Mouse (Mus musculus): ENCODE measurements at regions not wholly inside any gene's neighbourhood (a gene's known extent, or its start where the extent isn't known, plus 50 kb on each side); places are given as distances from the start of the nearest gene placed in this dataset.

DNA sequence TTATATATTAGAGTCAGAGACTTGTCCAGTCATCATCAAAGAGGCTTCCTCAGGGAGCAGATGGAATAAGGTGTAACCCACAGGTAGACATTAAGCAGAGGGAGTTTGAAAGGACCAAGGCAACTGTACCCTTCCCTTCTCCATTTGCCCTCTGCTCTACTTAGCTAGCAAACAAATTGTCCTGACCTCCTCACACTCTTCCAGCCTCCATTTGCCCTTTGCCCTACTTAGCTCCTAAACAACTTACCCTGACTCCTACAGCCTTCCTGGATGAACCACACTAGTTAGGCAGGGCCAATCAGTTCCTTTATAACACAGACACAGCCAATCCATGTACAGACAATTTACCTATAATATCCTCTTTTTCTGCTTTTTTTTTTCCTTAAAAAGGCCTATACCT, 273.5 kb upstream of the Chl1 start:
- H3K9me3 ChIP-seq (ENCODE audit: low read length), result no peaks in the 10 kb centered on the region
- no peak for DNase-seq
- H3K4me2 ChIP-seq (ENCODE audit: low read depth), result no peak overlapping the region
- H3K9ac ChIP-seq, result no peak overlapping the region
- no peaks in the 10 kb centered on the region for H3K36me3 ChIP-seq (ENCODE audit: insufficient read depth)
- TF ChIP-seq CTCF (IDR thresholded peaks at IDR 0.05; ENCODE audit: low read depth), result no peak
- no peak for ATAC-seq
- H3K4me3 ChIP-seq (ENCODE audit: low read depth, low read length), result no peak overlapping the region
- H3K27ac ChIP-seq (ENCODE audit: low read depth, low read length), result no peak overlapping the region
- H3K4me1 ChIP-seq (ENCODE audit: insufficient read depth), result no peaks in the 10 kb centered on the region
- no peaks in the 10 kb centered on the region for H3K27me3 ChIP-seq (ENCODE audit: insufficient read depth, low read length)

DNA sequence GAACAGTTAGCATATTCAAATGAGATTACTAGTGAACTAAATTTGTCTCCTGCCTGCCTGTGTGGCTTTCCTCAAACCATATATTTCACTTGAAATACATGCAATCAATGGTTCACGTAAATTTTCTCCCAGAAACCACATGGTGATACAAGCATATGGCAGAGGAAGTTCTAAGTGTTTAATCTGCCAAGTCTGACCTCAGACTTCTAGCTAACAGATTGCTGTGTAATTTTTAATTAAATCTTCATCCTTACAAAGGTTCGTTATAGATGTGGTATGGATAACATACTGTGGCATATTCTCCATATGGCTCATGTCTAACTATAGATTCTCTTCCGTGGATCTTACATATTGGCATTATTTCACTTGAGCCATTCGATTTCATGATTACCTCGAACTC, 241.4 kb upstream of the Chl1 start:
- WGBS, result 61% methylated on average over 5 of the region's 5 CpGs
- no peak overlapping the region for H3K4me2 ChIP-seq (ENCODE audit: low read depth)
- no peaks in the 10 kb centered on the region for H3K27me3 ChIP-seq (ENCODE audit: insufficient read depth, low read length)
- peak; percentile 42 for ATAC-seq
- no peak overlapping the region for H3K4me3 ChIP-seq (ENCODE audit: low read depth, low read length)
- H3K9me3 ChIP-seq (ENCODE audit: low read length), result no peaks in the 10 kb centered on the region
- no peak for TF ChIP-seq CTCF (IDR thresholded peaks at IDR 0.05; ENCODE audit: low read depth)
- no peaks in the 10 kb centered on the region for H3K4me1 ChIP-seq (ENCODE audit: insufficient read depth)
- H3K27ac ChIP-seq (ENCODE audit: low read depth, low read length), result no peak overlapping the region
- no peaks in the 10 kb centered on the region for H3K36me3 ChIP-seq (ENCODE audit: insufficient read depth)
- DNase-seq, result peak; percentile 19
- H3K9ac ChIP-seq, result no peak overlapping the region

DNA sequence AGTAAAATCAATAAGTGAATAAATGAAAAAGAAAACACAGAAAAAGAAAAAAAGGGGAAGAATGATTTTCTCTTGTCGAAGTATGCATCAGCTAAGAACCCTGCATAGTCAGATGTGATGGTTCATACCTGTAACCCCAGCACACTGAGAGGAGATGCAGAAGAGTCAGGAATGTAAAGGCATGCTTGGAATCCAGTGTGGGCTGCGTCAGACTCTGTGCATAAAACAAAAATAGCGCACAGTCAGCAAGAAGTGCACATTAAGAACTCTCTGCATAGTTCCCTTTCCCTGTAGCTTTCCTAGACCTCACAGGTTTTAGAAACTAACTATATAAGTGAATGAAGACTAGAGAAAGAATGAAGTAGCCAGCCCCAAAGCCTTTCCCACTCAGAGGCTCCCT, 238.2 kb upstream of the Chl1 start:
- Histone ChIP-seq H3K27me3 (ENCODE audit: insufficient read depth, low read length) (no peaks in the 10 kb centered on the region), H3K9me3 (ENCODE audit: low read length) (no peaks in the 10 kb centered on the region), H3K4me1 (ENCODE audit: insufficient read depth) (no peaks in the 10 kb centered on the region), H3K4me2 (ENCODE audit: low read depth) (no peak overlapping the region), H3K4me3 (ENCODE audit: low read depth, low read length) (no peak overlapping the region), H3K9ac (no peak overlapping the region), H3K27ac (ENCODE audit: low read depth, low read length) (no peak overlapping the region), H3K36me3 (ENCODE audit: insufficient read depth) (no peaks in the 10 kb centered on the region)
- no peak for TF ChIP-seq CTCF (IDR thresholded peaks at IDR 0.05; ENCODE audit: low read depth)
- no peak for DNase-seq
- WGBS, result 87% methylated on average over 3 of the region's 3 CpGs
- ATAC-seq, result no peak

DNA sequence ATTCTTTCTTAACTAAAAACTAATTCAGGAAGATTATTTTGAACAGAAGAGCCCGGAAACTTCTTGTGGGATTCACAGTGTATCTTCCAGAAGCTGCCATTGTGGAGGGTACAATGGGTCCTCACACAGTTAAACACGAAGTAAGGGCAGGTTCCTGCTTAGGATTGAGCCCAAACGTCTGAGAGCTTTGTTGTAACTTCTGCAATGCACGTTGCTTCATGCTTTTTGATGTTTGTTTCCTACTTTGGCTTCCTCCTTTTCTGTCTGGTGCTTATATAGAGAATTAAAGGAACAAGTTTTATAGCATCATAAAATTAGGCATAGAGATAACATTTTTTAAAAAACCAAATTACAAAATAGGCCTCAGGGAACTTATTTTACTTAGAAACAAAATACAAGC, 235.3 kb upstream of the Chl1 start:
- no peak overlapping the region for H3K27ac ChIP-seq (ENCODE audit: low read depth, low read length)
- no peak overlapping the region for H3K9ac ChIP-seq
- H3K4me1 ChIP-seq (ENCODE audit: insufficient read depth), result no peaks in the 10 kb centered on the region
- 58% methylated on average over 4 of the region's 4 CpGs for WGBS
- DNase-seq (no peak), ATAC-seq (no peak)
- no peaks in the 10 kb centered on the region for H3K9me3 ChIP-seq (ENCODE audit: low read length)
- no peak overlapping the region for H3K4me2 ChIP-seq (ENCODE audit: low read depth)
- H3K4me3 ChIP-seq (ENCODE audit: low read depth, low read length), result no peak overlapping the region
- TF ChIP-seq CTCF (IDR thresholded peaks at IDR 0.05; ENCODE audit: low read depth), result no peak
- H3K36me3 ChIP-seq (ENCODE audit: insufficient read depth), result no peaks in the 10 kb centered on the region
- H3K27me3 ChIP-seq (ENCODE audit: insufficient read depth, low read length), result no peaks in the 10 kb centered on the region

DNA sequence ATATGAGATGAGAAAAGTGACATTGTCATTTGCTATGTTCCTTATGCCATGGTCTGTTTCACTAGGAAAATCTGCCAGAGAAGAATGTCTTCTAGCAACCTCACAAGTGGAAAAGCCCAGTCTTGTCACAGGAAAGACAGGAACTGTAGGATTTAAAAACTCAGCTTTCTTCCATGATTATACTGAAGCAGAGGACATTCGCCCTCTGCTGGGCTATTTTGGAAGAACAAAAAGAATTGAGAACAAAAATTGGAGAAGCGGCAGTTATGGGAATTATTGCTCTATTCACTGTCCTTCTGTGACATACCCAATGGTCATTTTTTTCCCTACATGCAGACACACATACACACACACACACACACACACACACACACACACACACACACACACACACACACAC, 234.9 kb upstream of the Chl1 start:
- 18% methylated on average over 2 of the region's 2 CpGs for WGBS
- Histone ChIP-seq H3K4me2 (ENCODE audit: low read depth) (no peak overlapping the region), H3K36me3 (ENCODE audit: insufficient read depth) (no peaks in the 10 kb centered on the region), H3K4me1 (ENCODE audit: insufficient read depth) (no peaks in the 10 kb centered on the region), H3K9me3 (ENCODE audit: low read length) (no peaks in the 10 kb centered on the region), H3K27me3 (ENCODE audit: insufficient read depth, low read length) (no peaks in the 10 kb centered on the region), H3K27ac (ENCODE audit: low read depth, low read length) (no peak overlapping the region), H3K4me3 (ENCODE audit: low read depth, low read length) (no peak overlapping the region), H3K9ac (no peak overlapping the region)
- no peak for ATAC-seq
- DNase-seq, result peak; percentile 77
- TF ChIP-seq CTCF (IDR thresholded peaks at IDR 0.05; ENCODE audit: low read depth), result peak; percentile 71

DNA sequence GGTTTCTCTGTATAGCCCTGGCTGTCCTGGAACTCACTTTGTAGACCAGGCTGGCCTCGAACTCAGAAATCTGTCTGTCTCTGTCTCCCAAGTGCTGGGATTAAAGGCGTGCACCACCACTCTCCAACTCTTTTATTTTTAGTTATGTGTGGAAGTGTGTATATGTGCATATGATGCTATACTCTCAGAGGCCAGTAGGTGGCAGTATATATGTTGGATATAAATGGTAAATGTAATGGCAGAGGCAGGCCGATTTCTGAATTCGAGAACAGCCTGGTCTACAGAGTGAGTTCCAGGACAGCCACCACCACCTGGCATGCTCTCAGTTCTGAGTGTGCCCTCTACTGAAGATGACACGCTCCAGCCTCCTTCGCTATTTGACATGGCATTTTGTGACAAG, 214.4 kb upstream of the Chl1 start:
- H3K27me3 ChIP-seq (ENCODE audit: insufficient read depth, low read length), result no peaks in the 10 kb centered on the region
- H3K36me3 ChIP-seq (ENCODE audit: insufficient read depth), result no peaks in the 10 kb centered on the region
- 88% methylated on average over 6 of the region's 6 CpGs for WGBS
- no peak overlapping the region for H3K27ac ChIP-seq (ENCODE audit: low read depth, low read length)
- no peaks in the 10 kb centered on the region for H3K4me1 ChIP-seq (ENCODE audit: insufficient read depth)
- H3K4me3 ChIP-seq (ENCODE audit: low read depth, low read length), result no peak overlapping the region
- H3K9ac ChIP-seq, result no peak overlapping the region
- ATAC-seq (no peak), DNase-seq (no peak)
- H3K4me2 ChIP-seq (ENCODE audit: low read depth), result no peak overlapping the region
- H3K9me3 ChIP-seq (ENCODE audit: low read length), result no peaks in the 10 kb centered on the region
- TF ChIP-seq CTCF (IDR thresholded peaks at IDR 0.05; ENCODE audit: low read depth), result peak; percentile 19; the same call in 1 of the 2 replicates

DNA sequence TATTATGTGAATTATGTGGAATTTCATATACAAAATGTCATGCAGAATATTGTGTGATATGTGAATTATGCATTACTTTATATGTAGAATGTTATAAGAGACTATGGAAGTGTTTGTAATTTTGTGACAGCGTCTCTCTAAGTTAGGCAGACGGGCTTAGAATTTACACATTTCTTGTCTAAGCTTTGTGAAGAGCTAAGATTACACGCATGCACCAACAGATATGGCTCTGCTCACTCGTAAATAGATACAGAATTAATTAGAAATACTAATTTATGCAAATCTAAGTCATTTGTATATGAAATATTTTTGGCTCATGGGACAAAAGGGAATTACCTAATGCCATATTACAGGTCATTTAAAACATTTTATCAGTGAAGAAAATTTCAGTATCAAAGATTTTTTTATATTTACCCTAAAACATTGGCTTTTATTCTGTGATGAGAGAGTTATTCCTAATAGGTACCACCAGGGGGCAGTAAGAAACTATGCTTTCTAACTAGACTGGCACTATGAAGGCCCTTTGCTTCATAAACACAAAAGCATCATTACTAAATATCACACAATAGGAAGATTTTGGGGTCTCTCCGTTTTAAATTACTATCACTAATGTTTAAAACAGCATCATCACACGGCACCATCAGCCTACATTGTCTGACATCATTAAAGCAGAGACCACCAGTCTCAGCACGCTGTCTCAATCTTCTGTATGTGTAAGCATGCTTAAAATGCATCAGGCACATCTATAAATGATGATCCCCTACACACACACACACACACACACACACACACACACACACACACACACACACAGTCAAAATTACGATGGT, 203.8 kb upstream of the Chl1 start:
- no peak overlapping the region for H3K4me2 ChIP-seq (ENCODE audit: low read depth)
- peak overlapping the region; percentile 57 for H3K27ac ChIP-seq (ENCODE audit: low read depth, low read length)
- DNase-seq (peak; percentile 89), ATAC-seq (peak; percentile 87)
- 29% methylated on average over 8 of the region's 8 CpGs for WGBS
- no peaks in the 10 kb centered on the region for H3K36me3 ChIP-seq (ENCODE audit: insufficient read depth)
- no peak overlapping the region for H3K4me3 ChIP-seq (ENCODE audit: low read depth, low read length)
- no peaks in the 10 kb centered on the region for H3K4me1 ChIP-seq (ENCODE audit: insufficient read depth)
- no peak overlapping the region; the same call in 1 of the 2 replicates for H3K9ac ChIP-seq
- peak; percentile 81 for TF ChIP-seq CTCF (IDR thresholded peaks at IDR 0.05; ENCODE audit: low read depth)
- H3K9me3 ChIP-seq (ENCODE audit: low read length), result no peaks in the 10 kb centered on the region
- H3K27me3 ChIP-seq (ENCODE audit: insufficient read depth, low read length), result no peaks in the 10 kb centered on the region
